Mouse (Mus musculus): ENCODE measurements around the gene Foxa1.

The Foxa1 gene

DNA sequence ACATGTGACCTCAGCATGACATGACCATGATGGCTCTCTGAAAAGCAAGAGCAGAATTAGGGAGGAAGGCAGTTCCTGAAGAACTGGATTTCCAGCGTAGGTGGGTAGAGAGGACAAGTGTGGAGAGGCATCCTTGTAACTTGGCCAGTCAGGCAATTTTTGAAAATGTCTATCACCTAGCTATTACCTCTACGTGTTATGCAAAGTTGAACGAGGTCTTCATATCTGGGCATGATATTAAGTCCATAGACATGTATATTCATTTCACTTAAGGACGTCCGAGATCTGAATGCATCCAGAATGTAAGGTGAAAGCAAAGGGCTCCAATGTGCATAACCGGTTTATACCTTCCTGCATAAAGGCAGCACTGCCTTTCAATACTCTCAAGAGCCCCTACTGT is 5.6 kb downstream of the Foxa1 start:
- DNase-seq (ENCODE audit: low spot score), result no peak

GRCm38 (mm10) chr12:57539551-57539985 is 7.1 kb downstream of the Foxa1 start:
- DNase-seq (ENCODE audit: low spot score), result no peak

- no peak for DNase-seq (ENCODE audit: low spot score)
These were observed 7.8 kb downstream of the Foxa1 start for GRCm38 (mm10) chr12:57538588-57539550.

- DNase-seq (ENCODE audit: low spot score), result no peak
These were observed 8.7 kb downstream of the Foxa1 start for GRCm38 (mm10) chr12:57537791-57538587.

DNA sequence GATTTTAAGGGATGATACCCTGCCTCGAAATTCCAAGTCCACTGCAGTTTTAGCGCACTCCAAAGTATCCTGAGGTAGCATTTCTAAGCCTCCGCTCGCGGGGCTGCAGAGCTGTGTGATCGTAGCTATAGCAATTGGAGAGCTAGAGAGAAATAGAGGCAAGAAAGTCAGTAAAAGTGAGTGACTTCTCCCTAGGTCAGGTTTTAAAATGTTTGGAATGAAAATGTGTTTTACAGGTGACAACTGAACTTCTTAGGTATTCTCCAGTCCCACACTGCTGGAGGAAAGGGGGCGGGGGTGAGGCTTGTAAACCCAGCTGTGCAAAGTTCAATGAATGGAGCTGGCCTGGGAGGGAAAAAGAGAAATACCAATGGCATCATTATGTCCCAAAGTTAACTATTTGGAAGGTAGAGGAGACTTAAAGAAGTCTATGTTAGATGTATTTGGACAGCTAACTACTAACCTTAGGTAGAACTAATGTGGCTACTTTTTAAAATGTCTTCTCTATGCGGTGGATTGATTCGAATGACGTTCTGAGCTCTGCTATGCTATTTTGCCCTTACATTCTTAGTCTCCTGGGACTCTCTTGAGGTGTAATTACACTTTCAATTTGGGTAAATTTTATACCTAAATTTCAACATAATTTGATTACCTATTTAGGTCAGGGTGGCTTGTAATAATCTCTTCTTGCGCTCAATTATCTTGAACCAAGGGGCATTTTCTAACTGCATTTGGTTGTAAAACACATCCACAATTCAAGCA is 9.6 kb downstream of the Foxa1 start:
- no peak for DNase-seq (ENCODE audit: low spot score)

DNA sequence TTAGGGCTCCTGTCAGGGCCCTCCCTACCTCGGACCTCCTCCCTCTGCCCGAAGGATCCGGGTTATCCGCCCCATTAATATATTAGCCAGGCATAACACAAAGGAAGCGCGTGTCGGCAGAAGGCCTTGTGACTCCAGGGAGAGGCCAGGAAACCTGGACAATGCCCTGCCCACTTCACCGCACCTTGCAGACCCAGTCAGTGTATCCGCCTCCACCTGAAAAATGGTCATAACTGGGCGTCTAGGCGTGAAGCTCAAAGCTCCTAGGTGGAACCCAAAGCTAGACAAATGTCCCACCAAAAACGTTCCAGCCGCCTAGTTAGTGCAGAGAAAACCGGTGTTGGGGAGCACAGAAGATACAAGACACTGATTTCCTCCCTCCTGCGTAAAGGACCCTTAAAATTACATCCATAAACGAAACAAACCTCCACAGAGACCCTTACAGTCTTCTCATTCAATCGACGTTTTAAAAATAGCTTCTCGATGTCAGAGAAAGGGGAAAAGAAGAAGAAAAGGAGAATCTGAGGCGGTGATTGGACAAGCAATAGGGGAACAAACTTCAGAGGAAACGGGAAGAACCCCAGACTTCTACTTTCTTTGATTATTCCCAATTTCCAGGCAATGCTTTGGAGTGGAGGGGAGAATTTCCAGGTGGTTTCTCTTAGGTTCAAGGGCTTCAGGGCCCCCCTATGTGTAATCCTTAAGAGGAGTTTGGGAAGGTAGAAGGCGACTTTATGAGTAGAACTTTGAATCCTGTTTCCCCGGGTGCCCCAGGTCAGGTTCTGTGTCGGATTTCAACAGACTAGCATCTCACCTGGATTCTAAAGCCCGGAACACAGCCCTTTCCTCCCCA is 10.4 kb downstream of the Foxa1 start:
- no peak for DNase-seq (ENCODE audit: low spot score)

- DNase-seq (ENCODE audit: low spot score), result no peak
These were observed 11.7 kb downstream of the Foxa1 start for GRCm38 (mm10) chr12:57534879-57535611.

GRCm38 (mm10) chr12:57534517-57534878 is 12.2 kb downstream of the Foxa1 start:
- no peak for DNase-seq (ENCODE audit: low spot score)

DNA sequence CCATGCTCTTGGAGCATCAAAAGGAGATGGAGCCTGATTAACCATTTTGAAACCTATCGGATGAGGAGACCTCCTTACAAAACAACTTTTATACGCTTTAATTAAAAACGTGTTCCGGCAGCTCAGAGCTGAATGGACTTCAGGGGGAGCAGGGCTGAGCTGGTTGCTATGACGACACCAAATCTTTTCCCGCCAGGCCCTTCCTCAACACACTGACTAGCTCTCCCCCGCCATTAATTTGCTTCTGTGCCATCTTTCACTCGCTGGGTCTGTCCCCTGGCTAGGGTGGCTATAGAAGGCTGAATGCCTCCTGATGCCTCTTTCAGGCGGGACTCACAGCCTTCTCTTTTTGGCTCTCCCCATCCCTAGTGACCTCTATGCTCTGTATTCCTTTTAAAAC is 16.2 kb downstream of the Foxa1 start:
- DNase-seq (ENCODE audit: low spot score), result no peak

DNA sequence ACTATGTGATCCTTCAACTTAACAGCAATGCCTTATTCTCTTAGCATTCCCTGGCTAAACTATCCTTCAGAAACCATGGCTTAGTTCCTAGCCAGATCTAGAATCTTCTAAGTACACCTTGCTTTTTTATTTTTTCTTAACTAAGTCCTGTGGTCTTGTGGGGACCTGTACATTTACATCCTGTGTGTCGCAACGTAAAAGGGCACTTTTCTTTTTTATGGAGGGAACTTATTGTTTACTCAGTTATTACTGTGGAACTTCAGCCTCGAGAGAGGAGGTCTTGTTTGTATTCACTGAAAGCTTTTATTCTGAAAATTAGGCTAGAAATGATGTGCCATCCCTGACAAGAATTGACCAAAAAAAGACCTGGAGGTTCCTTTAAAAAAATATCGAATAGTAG is 18.4 kb downstream of the Foxa1 start:
- no peak for DNase-seq (ENCODE audit: low spot score)

DNA sequence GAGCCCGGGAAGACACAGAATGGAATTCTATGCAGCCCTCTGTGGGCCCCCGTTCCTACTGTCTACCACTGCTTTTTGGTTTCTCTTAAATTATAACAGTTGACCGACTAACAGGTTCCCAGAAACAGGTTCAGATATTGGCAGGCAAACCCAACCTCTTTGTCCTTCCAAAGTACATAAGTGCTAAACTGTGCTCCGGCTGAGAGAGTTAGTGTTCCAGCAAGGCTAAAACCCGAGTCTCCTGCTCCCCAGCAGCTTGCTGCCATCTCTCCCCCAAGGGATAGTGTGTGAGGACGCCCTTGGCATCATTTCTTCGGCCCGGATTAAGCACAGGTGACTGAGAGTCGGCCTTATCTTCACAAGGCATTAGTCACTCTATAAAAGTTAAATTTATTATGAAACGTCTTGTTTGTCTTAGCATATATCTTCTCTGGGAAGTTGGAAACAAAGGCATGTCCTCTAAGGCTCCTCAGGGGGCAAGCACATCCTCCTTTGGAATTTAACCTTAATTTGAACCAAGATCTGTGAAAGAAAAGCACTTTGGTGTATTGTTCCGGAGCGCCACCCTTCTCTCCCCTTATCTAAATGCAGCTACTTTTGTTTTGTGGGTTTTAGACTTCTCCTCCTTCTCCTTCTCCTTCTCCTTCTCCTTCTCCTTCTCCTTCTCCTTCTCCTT is 30.9 kb downstream of the Foxa1 start:
- DNase-seq (ENCODE audit: low spot score), result no peak

GRCm38 (mm10) chr12:57514552-57514951 is 32.2 kb downstream of the Foxa1 start:
- DNase-seq (ENCODE audit: low spot score), result no peak

GRCm38 (mm10) chr12:57511560-57511959 is 35.2 kb downstream of the Foxa1 start:
- DNase-seq (ENCODE audit: low spot score), result no peak

- DNase-seq (ENCODE audit: low spot score), result no peak
These were observed 35.6 kb downstream of the Foxa1 start for GRCm38 (mm10) chr12:57511127-57511526.

- no peak for DNase-seq (ENCODE audit: low spot score)
These were observed 37.0 kb downstream of the Foxa1 start for GRCm38 (mm10) chr12:57509726-57510125.

- DNase-seq (ENCODE audit: low spot score), result no peak
These were observed 37.8 kb downstream of the Foxa1 start for GRCm38 (mm10) chr12:57508938-57509337.

- no peak for DNase-seq (ENCODE audit: low spot score)
These were observed 41.4 kb downstream of the Foxa1 start for GRCm38 (mm10) chr12:57505329-57505728.

GRCm38 (mm10) chr12:57500246-57500645 is 46.5 kb downstream of the Foxa1 start:
- DNase-seq (ENCODE audit: low spot score), result no peak

DNA sequence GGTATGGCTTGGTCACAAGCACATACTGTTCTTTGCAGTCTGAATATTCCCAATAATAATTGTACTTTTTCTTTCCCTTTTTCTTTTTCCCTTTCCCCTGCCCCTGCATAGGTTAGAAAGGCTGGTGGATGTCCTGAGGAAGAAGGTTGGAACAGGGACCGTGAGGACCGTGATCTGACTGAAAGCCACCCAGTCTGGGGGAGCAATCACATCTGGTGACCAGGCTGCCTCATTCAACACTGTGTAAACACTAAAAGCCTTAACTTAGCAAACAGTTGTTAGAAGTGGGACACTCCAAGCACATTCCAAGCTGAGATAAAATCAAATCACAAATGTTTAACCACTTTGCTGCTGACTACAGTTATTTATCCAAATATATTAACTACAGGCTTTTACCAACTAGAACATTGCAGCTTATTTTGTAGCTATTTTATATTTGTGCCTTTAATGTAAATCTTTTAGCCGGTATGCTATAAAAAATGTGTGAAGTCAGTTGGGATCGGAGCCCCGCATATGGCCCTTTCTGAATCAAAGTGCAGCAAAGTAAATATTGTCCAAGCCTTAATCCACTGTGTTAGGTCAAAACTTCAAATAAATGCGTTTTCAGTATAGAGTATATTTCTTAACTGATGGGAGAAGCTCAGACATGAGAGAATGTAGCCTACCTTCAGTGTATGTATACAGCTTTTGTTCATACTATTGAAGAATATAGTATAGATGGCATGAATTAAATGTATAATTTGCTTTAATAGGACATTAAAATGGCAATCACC is 50.2 kb downstream of the Foxa1 start:
- DNase-seq (ENCODE audit: low spot score), result no peak
